Mouse (Mus musculus) liver, embryonic 14.5 days (tissue): ENCODE measurements around the gene Max.

Experiments used
- CTCF ChIP-seq: IDR thresholded peaks from 2 replicates; pipeline ENCODE4 v1.5.1; 2016; ENCODE audit warnings: antibody characterized with exemption, low read depth, control low read depth
- EP300 ChIP-seq: IDR thresholded peaks from 2 replicates; pipeline ENCODE4 v1.6.1; 2016; ENCODE audit warnings: antibody characterized with exemption, low read depth

DNA sequence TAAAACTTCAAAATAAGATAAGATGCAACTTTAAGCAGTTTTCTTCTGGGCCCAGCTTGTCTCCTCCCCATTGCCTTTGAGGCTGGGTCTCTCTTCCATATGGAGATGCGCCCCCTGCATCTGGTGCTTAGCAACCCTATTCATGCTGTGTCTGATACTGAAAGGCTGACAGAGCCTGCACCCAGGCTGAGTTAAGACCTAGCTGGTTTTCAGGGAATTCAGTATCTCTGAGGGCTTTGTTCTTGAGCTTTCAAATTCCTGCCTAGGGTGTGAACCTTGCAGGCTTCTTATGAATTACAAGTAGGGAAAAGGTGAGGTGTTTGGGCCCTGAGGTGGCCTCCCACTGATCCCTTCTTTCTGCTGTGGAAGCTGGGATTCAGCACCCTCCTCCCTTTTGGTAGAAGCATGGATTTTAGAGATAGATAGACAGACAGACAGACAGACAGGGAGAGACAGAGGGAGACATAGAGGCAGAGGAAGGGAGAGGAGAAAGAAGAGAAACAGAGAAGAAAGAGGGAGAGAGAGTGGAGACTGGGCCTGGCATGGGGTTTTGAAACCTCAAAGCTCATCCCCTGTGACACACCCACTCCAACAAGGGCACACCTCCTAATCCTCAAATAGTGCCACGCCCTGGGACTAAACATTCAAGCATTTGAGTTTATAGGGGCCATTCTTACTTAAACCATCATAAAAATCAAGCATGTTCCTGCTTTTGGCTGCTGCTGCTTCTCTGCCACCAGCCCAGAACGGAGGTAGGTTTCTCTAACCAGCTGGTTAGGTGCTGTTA is 60.3 kb downstream of the Max start:
- TF ChIP-seq EP300 = no peak
- TF ChIP-seq CTCF = no peak
